Mouse (Mus musculus) c-Kit-positive CD71-positive TER-119-negative erythroid progenitor cells, embryonic 14.5 days (primary cell): ENCODE measurements around the gene Ercc6l.
"Not testable (repeated sequence)": the region's sequence is repeated elsewhere in the genome, so short reads cannot be mapped to it uniquely, and the experiment has no call there.

ENCODE experiments used
- DNase-seq: peaks from one replicate; pipeline ENCODE4 v3.0.0-alpha.2; 2013; ENCODE audit warnings: low read depth

Ercc6l gene

DNA sequence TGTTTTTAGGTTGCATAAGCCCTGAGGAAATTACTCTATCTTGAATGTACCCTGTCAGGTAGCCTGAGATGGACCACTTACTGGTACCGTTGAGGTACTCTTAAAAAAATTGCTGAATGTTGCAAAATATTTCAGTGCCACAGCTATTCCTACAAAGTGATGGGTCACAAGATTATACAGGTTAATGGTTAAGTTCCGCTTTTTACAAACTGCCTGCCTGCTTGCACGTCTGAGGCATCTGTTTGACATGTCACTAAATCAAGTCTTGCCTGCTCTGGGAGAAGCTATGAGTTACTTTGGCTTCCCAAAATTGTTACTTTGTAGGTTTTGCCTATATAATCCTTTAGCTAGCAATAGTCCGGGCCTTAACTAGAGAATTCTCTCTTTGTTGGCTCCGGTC is 47.5 kb downstream of the Ercc6l start:
- DNase-seq: not testable (repeated sequence)

GRCm38 (mm10) chrX:102103830-102104229 is 53.1 kb downstream of the Ercc6l start:
- not testable (repeated sequence) for DNase-seq

GRCm38 (mm10) chrX:102101886-102102285 is 55.0 kb downstream of the Ercc6l start:
- no peak for DNase-seq

DNA sequence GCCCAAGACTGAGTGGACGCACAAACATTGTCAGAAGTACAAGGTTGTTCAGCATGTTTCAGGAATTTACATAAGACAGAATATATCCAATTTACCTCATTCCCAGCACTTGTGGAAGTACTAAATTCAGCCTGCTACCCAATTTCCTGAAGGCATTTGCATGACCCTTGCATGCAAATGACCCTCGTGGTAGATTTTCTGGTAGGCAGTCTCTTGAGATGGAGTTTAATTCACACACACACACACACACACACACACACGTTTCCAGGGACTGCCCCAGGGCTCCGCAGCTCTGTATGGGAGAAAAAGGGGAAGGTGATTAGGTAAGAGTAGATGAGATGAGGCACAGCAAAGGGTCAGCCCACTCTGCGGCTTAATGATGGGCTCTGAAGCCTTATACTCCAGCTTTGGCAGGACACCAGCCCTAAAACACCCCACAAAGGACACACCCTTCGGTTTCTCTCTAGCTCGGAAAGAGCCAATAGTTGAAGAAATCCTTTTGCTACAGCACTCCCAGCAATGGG is 62.4 kb downstream of the Ercc6l start:
- DNase-seq: no peak
